Mouse (Mus musculus): ENCODE measurements around the gene Cdc20.

DNA sequence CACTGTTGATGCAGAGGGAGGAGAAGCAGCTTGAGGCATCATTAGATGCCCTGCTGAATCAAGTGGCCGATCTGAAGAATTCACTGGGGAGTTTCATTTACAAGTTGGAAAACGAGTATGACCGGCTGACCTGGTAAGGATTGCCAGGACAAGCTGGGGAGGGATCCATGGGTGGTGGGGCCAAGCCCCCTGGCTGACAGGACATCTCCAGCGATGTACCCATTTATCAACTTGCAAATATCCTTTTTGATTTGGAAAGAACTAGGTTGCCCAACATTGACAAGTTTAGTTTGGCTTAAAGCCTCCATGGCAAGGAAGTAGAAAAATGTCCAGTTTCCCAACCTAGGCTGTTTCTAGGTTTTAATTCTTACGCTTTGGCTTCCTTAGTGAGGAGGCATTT is 26.3 kb downstream of the Cdc20 start:
- no peak for TF ChIP-seq CTCF (conservative IDR thresholded peaks at IDR 0.05; ENCODE audit: low read length)
- no peak for TF ChIP-seq NANOG (IDR thresholded peaks at IDR 0.05; ENCODE audit: borderline replicate concordance, low read length)

Measured in E14TG2a.4 (cell line).